Mouse (Mus musculus) MEL (cell line): Measurements from ENCODE around the gene Prcd. TPM values are rescaled to one million over a fixed set of nuclear protein-coding genes. Genes with fewer than 3 reads are reported as not detected.
"Not testable (repeated sequence)": the region's sequence is repeated elsewhere in the genome, so short reads cannot be mapped to it uniquely, and the experiment has no call there.

Source experiments
- DNase-seq: peaks from one replicate; pipeline ENCODE4 v3.0.0; 2011; ENCODE audit warnings: low read depth, low spot score
- H3K27ac ChIP-seq: 2 replicates; pipeline ENCODE4 v1.5.1; 2012; ENCODE audit warnings: low read depth, mild to moderate bottlenecking, control low read depth, low read length, moderate library complexity; ENCODE audit not compliant: control insufficient read depth
- H3K27me3 ChIP-seq, 2 experiments: fragments of 150-350 bp in 1 of 2; sonication (generic) in 1 of 2; 2 replicates each; pipeline ENCODE4 v1.6.1; 2012; ENCODE audit warnings: low read length in 2 of 2, mild to moderate bottlenecking in 2 of 2, improper control_type of control experiment in 1 of 2, moderate library complexity in 1 of 2; ENCODE audit not compliant: insufficient read depth in 2 of 2, control insufficient read depth in 1 of 2
- H3K36me3 ChIP-seq, 2 experiments: 2 replicates each; pipeline ENCODE4 v1.6.1; 2012 to 2014; ENCODE audit warnings: low read length in 2 of 2, improper control_type of control experiment in 1 of 2, inconsistent platforms in 1 of 2, mild to moderate bottlenecking in 1 of 2; ENCODE audit not compliant: insufficient read depth in 2 of 2, control insufficient read depth in 1 of 2
- H3K4me1 ChIP-seq, 2 experiments: fragments of 150-350 bp in 1 of 2; sonication (generic) in 1 of 2; 2 replicates each; pipeline ENCODE4 v1.6.1; 2012; ENCODE audit warnings: low read length in 2 of 2, improper control_type of control experiment in 1 of 2, mild to moderate bottlenecking in 1 of 2; ENCODE audit not compliant: insufficient read depth in 2 of 2, control insufficient read depth in 1 of 2
- H3K4me3 ChIP-seq, 2 experiments: fragments of 150-350 bp in 1 of 2; sonication (generic) in 1 of 2; 2 replicates each; pipeline ENCODE4 v1.5.1; 2012; ENCODE audit warnings: low read depth in 2 of 2, low read length in 2 of 2, mild to moderate bottlenecking in 2 of 2, moderate library complexity in 2 of 2, control low read depth in 1 of 2, improper control_type of control experiment in 1 of 2; ENCODE audit not compliant: control insufficient read depth in 1 of 2, insufficient read depth in 1 of 2
- H3K79me2 ChIP-seq: 2 replicates; pipeline ENCODE4 v1.6.1; 2012; ENCODE audit warnings: mild to moderate bottlenecking, low read length, moderate library complexity; ENCODE audit not compliant: control insufficient read depth, poor library complexity, insufficient read depth
- H3K9ac ChIP-seq: 2 replicates; pipeline ENCODE4 v1.6.1; 2012; ENCODE audit warnings: low read depth, mild to moderate bottlenecking, control low read depth, low read length, moderate library complexity; ENCODE audit not compliant: control insufficient read depth, poor library complexity, severe bottlenecking
- H3K9me3 ChIP-seq: fragments of 150-350 bp; sonication (generic); replicated peaks from 2 replicates; pipeline ENCODE4 v1.6.1; 2012; ENCODE audit warnings: mild to moderate bottlenecking, low read length, improper control_type of control experiment, moderate library complexity; ENCODE audit not compliant: insufficient read depth
- BHLHE40 ChIP-seq: IDR thresholded peaks from 2 replicates; pipeline ENCODE4 v1.6.1; 2012; ENCODE audit warnings: low read depth, mild to moderate bottlenecking, inconsistent platforms, low read length, improper control_type of control experiment, borderline replicate concordance
- E2F4 ChIP-seq: IDR thresholded peaks from 2 replicates; pipeline ENCODE4 v1.6.1; 2011; ENCODE audit warnings: low read depth, low read length, improper control_type of control experiment, borderline replicate concordance
- EP300 ChIP-seq, 2 experiments: IDR thresholded peaks; 2 replicates each; pipeline ENCODE4 v1.6.1; 2011; ENCODE audit warnings: improper control_type of control experiment in 2 of 2, low read length in 2 of 2, low read depth in 1 of 2, mild to moderate bottlenecking in 1 of 2
- ETS1 ChIP-seq: IDR thresholded peaks from 2 replicates; pipeline ENCODE4 v1.6.1; 2012; ENCODE audit warnings: low read depth, mild to moderate bottlenecking, inconsistent platforms, low read length, improper control_type of control experiment, moderate library complexity
- GABPA ChIP-seq: IDR thresholded peaks from 2 replicates; pipeline ENCODE4 v1.6.1; 2012; ENCODE audit warnings: low read depth, mild to moderate bottlenecking, inconsistent platforms, low read length, improper control_type of control experiment, moderate library complexity
- HCFC1 ChIP-seq: IDR thresholded peaks from 2 replicates; pipeline ENCODE4 v1.6.1; 2012; ENCODE audit warnings: low read depth, mild to moderate bottlenecking, inconsistent platforms, low read length, improper control_type of control experiment, moderate library complexity
- JUND ChIP-seq: IDR thresholded peaks from 2 replicates; pipeline ENCODE4 v1.6.1; 2011; ENCODE audit warnings: low read depth, mild to moderate bottlenecking, improper control_type of control experiment, low read length
- MAFK ChIP-seq: IDR thresholded peaks from 2 replicates; pipeline ENCODE4 v1.6.1; 2011; ENCODE audit warnings: low read depth, mild to moderate bottlenecking, low read length, improper control_type of control experiment, borderline replicate concordance
- MAZ ChIP-seq: IDR thresholded peaks from 2 replicates; pipeline ENCODE4 v1.6.1; 2012; ENCODE audit warnings: low read depth, mild to moderate bottlenecking, inconsistent platforms, low read length, improper control_type of control experiment
- MEF2A ChIP-seq: IDR thresholded peaks from 2 replicates; pipeline ENCODE4 v1.6.1; 2014; ENCODE audit warnings: low read depth, mild to moderate bottlenecking, inconsistent platforms, low read length, improper control_type of control experiment; ENCODE audit not compliant: poor library complexity, insufficient replicate concordance, severe bottlenecking; ENCODE audit errors: extremely low read depth
- MXI1 ChIP-seq: IDR thresholded peaks from 2 replicates; pipeline ENCODE4 v1.6.1; 2011; ENCODE audit warnings: mild to moderate bottlenecking, low read depth, low read length, improper control_type of control experiment
- POLR2A ChIP-seq, 2 experiments: IDR thresholded peaks; 2 replicates each; pipeline ENCODE4 v1.6.1; 2011 to 2012; ENCODE audit warnings: low read length in 2 of 2, mild to moderate bottlenecking in 2 of 2, control low read depth in 1 of 2, improper control_type of control experiment in 1 of 2, low read depth in 1 of 2, moderate library complexity in 1 of 2; ENCODE audit not compliant: control insufficient read depth in 1 of 2, insufficient read depth in 1 of 2, poor library complexity in 1 of 2
- POLR2AphosphoS2 ChIP-seq: IDR thresholded peaks from 2 replicates; pipeline ENCODE4 v1.6.1; 2011; ENCODE audit warnings: low read length, improper control_type of control experiment
- POLR2AphosphoS5 ChIP-seq: IDR thresholded peaks from 2 replicates; pipeline ENCODE4 v1.6.1; 2012; ENCODE audit warnings: low read depth, borderline replicate concordance, mild to moderate bottlenecking, inconsistent platforms, low read length, moderate library complexity, mixed read lengths
- RAD21 ChIP-seq: IDR thresholded peaks from 2 replicates; pipeline ENCODE4 v1.6.1; 2011; ENCODE audit warnings: mild to moderate bottlenecking, low read depth, low read length, improper control_type of control experiment
- RCOR1 ChIP-seq: IDR thresholded peaks from 2 replicates; pipeline ENCODE4 v1.6.1; 2012; ENCODE audit warnings: low read depth, mild to moderate bottlenecking, inconsistent platforms, low read length, improper control_type of control experiment
- SIN3A ChIP-seq: IDR thresholded peaks from 2 replicates; pipeline ENCODE4 v1.6.1; 2012; ENCODE audit warnings: low read length, improper control_type of control experiment, inconsistent platforms
- TAL1 ChIP-seq: IDR thresholded peaks from 2 replicates; pipeline ENCODE4 v1.6.1; 2012; ENCODE audit warnings: mild to moderate bottlenecking, inconsistent platforms, low read length, moderate library complexity, mixed read lengths
- TBP ChIP-seq: IDR thresholded peaks from 2 replicates; pipeline ENCODE4 v1.8.0; 2011; ENCODE audit warnings: low read depth, low read length, improper control_type of control experiment
- TCF12 ChIP-seq: IDR thresholded peaks from 2 replicates; pipeline ENCODE4 v1.6.1; 2014; ENCODE audit warnings: low read depth, mild to moderate bottlenecking, inconsistent platforms, low read length, improper control_type of control experiment, moderate library complexity
- UBTF ChIP-seq: IDR thresholded peaks from 2 replicates; pipeline ENCODE4 v1.6.1; 2012; ENCODE audit warnings: low read depth, mild to moderate bottlenecking, inconsistent platforms, low read length, improper control_type of control experiment, moderate library complexity, borderline replicate concordance; ENCODE audit not compliant: insufficient read depth
- ZC3H11A ChIP-seq: IDR thresholded peaks from 2 replicates; pipeline ENCODE4 v1.6.1; 2012; ENCODE audit warnings: low read depth, mild to moderate bottlenecking, inconsistent platforms, low read length, improper control_type of control experiment
- ZMIZ1 ChIP-seq: IDR thresholded peaks from 2 replicates; pipeline ENCODE4 v1.6.1; 2012; ENCODE audit warnings: low read depth, mild to moderate bottlenecking, inconsistent platforms, low read length, improper control_type of control experiment, moderate library complexity
- ZNF384 ChIP-seq: IDR thresholded peaks from 2 replicates; pipeline ENCODE4 v1.6.1; 2012; ENCODE audit warnings: low read depth, mild to moderate bottlenecking, inconsistent platforms, low read length, improper control_type of control experiment
- polyA plus RNA-seq, 2 experiments: library from polyadenylated mRNA; stranded (reverse) in 1 of 2; unstranded in 1 of 2; fragments of >175 nt in 1 of 2; fragments of >200 nt in 1 of 2; gene quantifications; 2 replicates each; pipeline versions ENCODE4 v1.2.1 to v1.2.4; 2012; ENCODE audit warnings: low replicate concordance in 2 of 2, low read depth in 1 of 2; ENCODE audit not compliant: insufficient read length in 2 of 2, insufficient read depth in 1 of 2, missing spikeins in 1 of 2
- total RNA-seq: library from RNA; depleted of rRNA; stranded (reverse); fragments of 300-350 nt; gene quantifications from 2 replicates; pipeline ENCODE4 v1.2.3, GENCODE M21; 2012

Gene Prcd
- total and polyA plus RNA-seq, 3 experiments: 44.4 to 72.2 TPM; not detected in 1

DNA sequence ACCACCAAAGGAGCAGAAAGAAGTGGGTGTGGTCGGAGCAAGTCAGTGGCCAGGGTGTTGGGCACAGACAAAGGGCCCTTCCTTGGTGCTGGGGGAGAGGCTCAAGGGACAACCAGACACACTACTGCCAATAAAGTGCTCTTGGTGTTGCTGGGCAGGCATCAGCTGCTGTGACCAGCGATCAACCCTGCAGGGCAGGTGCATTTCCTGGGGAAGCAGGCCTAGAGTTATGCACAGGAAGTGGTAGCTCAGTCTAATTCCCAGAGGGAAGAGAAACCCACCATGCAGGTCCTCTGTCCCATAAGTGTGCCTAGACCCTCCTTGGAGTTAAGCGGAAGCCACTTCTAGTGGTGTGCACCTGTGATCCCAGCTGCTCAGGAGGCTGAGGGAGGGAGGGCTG is 45.6 kb upstream of the Prcd start:
- Histone ChIP-seq H3K4me1 (no peaks in the 10 kb centered on the region; a peak in 1 of 4 replicates), H3K79me2 (no peaks in the 10 kb centered on the region), H3K36me3 (no peaks in the 10 kb centered on the region; a peak in 1 of 4 replicates), H3K27ac (no peak overlapping the region), H3K27me3 (no peaks in the 10 kb centered on the region), H3K4me3 (no peak overlapping the region), H3K9me3 (no peaks in the 10 kb centered on the region), H3K9ac (no peak overlapping the region)
- DNase-seq: no peak
- no peak for TF ChIP-seq RAD21
- TF ChIP-seq HCFC1: no peak
- no peak for TF ChIP-seq TCF12
- no peak for TF ChIP-seq POLR2AphosphoS5
- no peak for TF ChIP-seq MAFK
- no peak for TF ChIP-seq EP300 (IDR thresholded peaks at IDR 0.05; ENCODE audit: low read depth in 1 of 2, low read length in 2 of 2)
- no peak for TF ChIP-seq UBTF
- TF ChIP-seq ETS1: no peak
- no peak for TF ChIP-seq MXI1
- no peak for TF ChIP-seq E2F4
- TF ChIP-seq ZC3H11A: no peak
- no peak for TF ChIP-seq BHLHE40
- no peak for TF ChIP-seq RCOR1

DNA sequence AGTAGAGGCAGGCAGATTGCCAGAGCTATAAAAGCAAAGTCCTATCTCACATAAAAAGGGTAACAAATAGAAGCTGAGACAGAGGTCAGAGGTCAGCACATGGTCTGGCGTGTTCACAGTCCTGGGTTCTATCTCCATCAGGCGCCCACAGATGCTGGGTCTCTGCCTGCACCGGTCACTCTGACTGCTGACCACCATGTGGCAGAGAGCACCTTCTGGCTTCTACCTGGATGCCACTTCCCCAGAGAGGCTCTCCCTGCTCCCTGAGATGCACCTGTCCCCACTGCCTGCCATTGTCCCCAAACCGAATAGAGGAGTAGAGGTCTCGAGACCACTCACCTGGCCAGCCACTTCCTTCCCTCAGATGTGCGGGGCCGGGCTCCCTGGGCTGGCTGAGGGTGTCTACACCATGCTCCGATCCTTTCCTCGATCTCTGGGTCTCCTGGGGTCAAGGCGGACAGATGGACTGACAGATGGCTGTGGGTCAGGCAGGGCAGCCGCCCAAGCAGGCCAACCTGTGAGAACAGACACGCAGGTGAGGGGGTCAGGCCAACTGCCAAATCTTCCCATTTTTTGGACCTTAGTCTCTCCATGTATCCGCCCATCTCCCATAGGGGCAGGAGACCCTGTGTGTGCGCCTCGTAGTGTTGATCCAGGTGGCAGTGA is 43.2 kb upstream of the Prcd start:
- Histone ChIP-seq H3K4me1 (peaks cover 0 to 5% of the 10 kb centered on the region in 2 experiments; a peak in 3 of 4 replicates), H3K9me3 (no peaks in the 10 kb centered on the region), H3K27ac (no peak overlapping the region), H3K36me3 (peaks cover 0 to 2% of the 10 kb centered on the region in 2 experiments; a peak in 3 of 4 replicates), H3K9ac (no peak overlapping the region), H3K27me3 (no peaks in the 10 kb centered on the region), H3K4me3 (no peak overlapping the region), H3K79me2 (no peaks in the 10 kb centered on the region)
- DNase-seq: no peak
- no peak for TF ChIP-seq MAZ
- no peak for TF ChIP-seq POLR2AphosphoS2
- TF ChIP-seq EP300 (IDR thresholded peaks at IDR 0.05; ENCODE audit: low read depth in 1 of 2, low read length in 2 of 2): no peak
- no peak for TF ChIP-seq POLR2A (IDR thresholded peaks at IDR 0.05; ENCODE audit: control insufficient read depth in 1 of 2, insufficient read depth in 1 of 2, low read depth in 1 of 2, low read length in 2 of 2, poor library complexity in 1 of 2)
- TF ChIP-seq TAL1: no peak
- no peak for TF ChIP-seq TBP
- TF ChIP-seq ETS1: no peak
- TF ChIP-seq HCFC1: no peak
- TF ChIP-seq UBTF: no peak
- no peak for TF ChIP-seq ZC3H11A
- TF ChIP-seq GABPA: no peak
- TF ChIP-seq SIN3A: no peak
- TF ChIP-seq E2F4: no peak
- no peak for TF ChIP-seq MEF2A
- no peak for TF ChIP-seq JUND
- no peak for TF ChIP-seq ZNF384
- TF ChIP-seq ZMIZ1: no peak

DNA sequence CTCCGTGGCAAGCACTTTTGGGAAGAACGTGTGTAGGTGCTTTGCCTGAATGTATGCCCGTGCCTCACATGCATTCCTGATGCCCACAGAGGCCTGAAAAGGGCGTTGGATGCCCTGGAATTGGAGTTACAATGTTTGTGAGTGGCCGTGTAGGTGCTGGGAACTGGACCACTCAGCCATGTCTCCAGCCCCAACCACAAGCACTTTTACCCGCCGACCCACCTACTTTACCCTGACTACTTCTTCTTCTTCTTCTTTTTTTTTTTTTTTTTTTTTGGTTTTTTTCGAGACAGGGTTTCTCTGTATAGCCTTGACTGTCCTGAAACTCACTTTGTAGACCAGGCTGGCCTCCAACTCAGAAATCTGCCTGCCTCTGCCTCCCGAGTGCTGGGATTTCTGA is 42.2 kb upstream of the Prcd start:
- H3K36me3 ChIP-seq, DNase-seq, H3K27ac ChIP-seq, H3K9me3 ChIP-seq, H3K9ac ChIP-seq, H3K79me2 ChIP-seq, H3K4me3 ChIP-seq, H3K27me3 ChIP-seq: not testable (repeated sequence)
- H3K4me1 ChIP-seq: peaks cover 3 to 10% of the 10 kb centered on the region in 2 experiments
